Mouse (Mus musculus) heart, postnatal 25 days (tissue): ENCODE results near the gene Ifrd2. TPM values are rescaled to one million over a fixed set of nuclear protein-coding genes. Genes with fewer than 3 reads are reported as not detected.

ENCODE experiments used
- DNase-seq: peaks from one replicate; pipeline ENCODE4 v3.0.0; 2022; ENCODE audit warnings: low spot score
- intact Hi-C: fragments of 180-260 bp; cut with DNase I; formaldehyde crosslinking; loops from one replicate; pipeline ENCODE4 v1.15.1; 2025
- total RNA-seq, 2 experiments: library from RNA; stranded (reverse); gene quantifications; 2 replicates each; pipeline ENCODE4 v1.2.3; 2021

The Ifrd2 gene
- total RNA-seq, 2 experiments from 2014 or later, result 44.6 to 45.8 TPM

DNA sequence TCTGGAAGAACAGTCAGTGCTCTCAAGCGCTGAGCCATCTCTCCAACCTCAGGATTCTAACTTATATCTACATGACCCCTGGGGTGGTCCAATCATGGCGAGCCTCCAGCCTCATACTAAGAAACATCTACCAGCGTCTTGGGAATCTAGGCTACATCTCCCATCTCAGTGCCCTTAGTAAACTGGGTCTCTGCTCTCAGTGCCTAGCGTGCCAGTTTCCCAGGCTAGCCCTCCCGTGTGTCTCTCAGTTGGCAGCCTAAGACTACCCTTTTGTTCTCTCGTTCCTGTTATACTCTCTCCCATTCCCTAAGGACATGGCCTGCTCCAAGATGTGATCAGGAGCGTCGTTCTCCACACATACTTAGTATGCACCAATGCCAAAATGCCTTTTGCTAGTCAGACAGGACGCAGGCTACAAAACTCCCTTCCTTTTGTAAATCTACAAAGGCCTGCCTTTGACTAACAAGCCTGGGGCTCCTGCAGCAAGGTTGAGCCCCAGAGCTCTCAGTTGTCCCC, 43.9 kb downstream of the Ifrd2 start:
- no peak for DNase-seq
- intact Hi-C loops, result no loop called here

DNA sequence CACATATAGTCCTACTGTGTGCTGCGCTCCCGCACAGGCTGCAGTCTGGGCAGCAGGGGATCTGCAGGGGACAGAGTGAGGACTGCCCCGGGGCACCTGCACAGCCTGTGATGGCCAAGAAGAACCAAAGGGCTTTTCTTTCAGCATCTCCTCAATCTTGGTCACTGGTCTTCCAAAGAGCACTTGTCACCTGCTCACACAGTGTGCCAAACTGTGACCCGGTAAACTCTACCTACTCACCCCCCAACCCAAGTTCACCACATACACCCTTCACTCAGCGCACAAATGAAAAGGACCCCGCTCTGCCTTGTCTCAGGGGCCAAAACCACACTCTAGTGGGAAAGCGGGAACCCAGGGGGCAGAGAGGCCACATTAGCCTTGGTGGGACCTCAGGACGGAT, 44.4 kb downstream of the Ifrd2 start:
- intact Hi-C loops, result no loop called here
- DNase-seq, result no peak

DNA sequence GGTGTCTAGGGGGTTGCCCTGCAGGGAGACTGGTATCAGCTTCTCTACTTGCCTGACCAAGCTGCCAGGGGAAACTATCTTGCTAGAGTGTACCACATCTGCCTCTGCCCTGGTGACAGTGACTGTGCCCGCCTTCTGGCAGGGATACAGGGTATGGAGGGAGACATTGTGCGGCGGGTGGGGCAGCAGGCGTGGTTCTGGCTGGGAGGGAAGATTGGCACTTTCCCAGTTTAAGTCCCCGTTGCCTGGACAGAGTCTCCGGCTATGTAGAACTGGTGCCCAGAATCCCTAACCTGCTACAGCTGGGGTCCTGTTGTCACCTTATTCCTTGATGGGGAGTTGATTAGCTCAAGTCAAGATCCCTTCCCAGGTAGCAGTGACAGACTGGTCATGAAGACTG, 45.0 kb downstream of the Ifrd2 start:
- no peak for DNase-seq
- intact Hi-C loops, result no loop called here

DNA sequence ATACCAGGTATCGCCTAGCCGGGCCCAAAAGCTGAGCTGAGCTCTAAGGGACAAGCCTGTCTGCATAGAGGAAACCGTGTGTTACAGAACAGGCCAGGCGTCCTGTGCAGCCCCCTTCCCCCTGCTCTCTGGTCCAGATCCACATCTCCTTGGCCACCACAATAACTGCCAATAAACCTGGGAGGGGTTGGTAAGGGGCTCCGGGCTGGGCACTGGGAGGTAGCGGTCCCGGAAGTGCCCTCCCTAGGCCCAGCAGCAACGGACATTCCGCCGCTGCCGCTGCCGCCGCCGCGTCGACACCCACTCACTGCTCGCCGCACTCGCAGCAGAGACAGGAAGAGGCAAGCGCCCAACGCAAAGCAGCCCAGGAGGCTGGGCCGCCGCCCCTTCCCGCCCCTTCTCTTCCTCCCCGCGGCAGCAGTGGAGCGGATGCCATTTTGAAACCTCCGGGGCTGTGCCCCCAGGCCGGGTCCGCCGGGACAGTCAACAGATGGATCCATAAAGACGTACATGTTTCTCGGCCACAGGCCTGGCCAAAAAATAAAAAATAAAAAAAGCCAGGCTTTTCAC, 45.7 kb downstream of the Ifrd2 start:
- intact Hi-C loops, result no loop called here
- peak; percentile 83 for DNase-seq

DNA sequence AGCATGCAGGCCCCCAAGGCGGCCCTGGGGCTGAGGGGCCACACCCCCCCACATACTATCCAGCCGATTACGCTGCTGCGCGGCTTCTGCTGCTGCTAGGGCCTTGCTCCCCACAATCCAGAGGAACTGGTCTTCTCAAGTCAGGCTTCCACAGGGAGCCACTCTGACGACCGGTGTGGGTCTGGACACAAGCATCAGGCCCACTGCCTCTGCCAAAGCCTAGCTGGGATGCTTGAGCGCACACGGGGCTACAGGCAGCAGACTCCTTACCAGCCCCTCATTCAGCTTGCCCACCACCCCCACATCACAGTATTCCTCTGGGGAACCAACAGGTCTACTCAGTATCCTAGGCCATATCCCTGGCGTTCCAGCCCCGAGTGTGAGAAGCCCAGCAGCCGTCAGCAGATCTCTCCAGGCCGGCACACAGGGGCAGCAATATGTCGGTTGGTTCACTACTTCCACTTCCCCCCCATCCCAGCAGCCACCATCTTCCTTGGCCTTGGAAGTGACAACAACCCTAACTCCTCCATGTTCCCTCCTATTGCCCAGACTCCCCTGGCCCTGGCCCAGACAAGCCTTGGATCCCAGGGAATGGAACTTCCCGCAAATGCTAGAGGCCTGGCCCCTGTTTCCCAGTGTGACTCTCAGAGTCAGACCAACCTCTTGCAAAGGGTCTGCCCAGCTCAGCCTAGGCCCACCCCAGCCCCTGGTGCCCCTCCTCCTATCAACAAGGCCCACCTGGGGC, 46.4 kb downstream of the Ifrd2 start:
- intact Hi-C loops, result loop anchor here (2.0 kb wide), 1 partner anchor 13 kb away; no protein-coding TSS in a partner anchor

DNA sequence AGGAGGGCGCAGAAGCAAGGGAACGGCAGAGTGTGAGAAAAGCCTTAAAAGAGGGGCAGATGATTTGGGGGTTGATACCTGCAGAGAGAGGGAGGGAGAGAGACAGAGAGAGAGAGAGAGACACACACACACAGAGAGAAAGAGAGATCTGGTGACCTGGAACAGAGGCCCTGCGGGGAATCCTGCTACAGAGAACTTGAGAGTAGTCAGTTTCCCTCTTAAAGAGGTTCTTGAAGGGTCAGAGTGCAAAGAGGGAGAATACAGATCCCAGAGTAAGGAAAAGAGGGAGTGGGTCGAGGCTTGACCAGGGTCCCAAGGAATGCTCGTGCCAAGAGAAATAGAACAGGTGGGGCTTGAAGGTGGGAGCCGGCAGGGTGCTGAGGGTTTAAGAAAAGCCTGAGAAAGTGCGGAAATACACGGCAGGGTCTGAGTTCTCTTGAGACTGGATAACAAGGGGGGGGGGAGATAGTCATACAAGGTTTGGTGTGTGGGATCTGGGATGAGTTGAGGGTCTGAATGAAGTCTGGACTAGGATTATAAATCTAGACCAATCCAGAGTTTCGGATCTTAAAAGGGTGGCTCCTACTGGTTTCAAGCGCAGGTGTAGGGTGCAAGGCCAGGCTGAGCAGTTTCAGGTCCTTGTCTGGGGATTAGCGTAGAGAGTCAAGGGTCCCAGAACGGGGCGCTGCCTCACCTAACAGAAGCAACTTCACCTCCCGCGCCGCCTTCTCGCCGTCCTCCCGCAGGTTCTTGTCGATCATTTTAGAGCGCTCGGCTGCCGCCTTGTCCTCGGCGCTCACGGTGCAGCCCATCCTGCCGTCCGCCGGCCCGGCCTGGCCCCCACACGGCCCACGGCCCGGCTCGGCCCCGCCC, 47.2 kb downstream of the Ifrd2 start:
- DNase-seq, result no peak
- intact Hi-C loops, result loop anchor here (2.0 kb wide), 1 partner anchor 14 kb away; no protein-coding TSS in a partner anchor

More for the DNA sequence above, 46.4 kb downstream of the Ifrd2 start:
- DNase-seq, result no peak

DNA sequence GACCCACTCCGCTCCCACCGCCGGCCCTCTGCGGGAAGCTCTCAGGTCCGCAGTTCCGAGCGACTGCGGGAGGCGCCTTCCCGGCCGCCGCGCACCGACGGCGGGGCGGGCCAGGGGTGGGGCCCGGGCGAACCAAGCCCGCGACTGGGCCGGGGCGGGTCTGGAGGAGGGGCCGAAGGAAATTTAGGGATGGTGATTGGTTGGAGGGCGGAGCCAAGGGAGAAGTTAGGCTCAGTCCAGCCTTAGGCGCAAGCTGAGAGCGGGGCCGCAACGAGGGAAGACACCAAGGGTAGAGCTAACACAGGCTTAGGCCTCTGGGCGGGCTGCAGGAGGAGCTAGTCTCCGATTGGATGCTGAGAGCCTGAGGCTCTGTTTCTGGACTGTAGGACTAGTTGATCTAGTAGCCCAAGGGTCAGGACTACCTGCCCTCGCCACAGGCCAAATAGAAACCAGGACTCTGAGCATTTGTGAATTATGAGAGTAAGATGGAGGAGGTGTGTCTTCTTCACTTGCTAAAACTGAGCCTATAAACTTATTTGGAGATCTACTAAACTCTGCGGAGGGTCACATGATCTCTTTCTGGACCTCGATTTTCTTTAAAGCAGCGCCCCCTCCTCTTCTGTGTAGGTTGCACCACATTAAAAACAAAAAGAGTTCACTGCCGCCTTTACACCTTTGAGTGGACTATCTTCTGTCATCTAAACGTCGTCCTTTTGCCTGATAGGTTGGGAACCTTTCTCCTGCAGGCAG, 48.0 kb downstream of the Ifrd2 start, which contains the start of gene Gnai2:
Gnai2 (minus strand) TSS at position 89 of the 750 bp plus-strand sequence.
- intact Hi-C loops, result loop anchor here (2.0 kb wide), 1 partner anchor 15 kb away; no protein-coding TSS in a partner anchor
- peak; percentile 97 for DNase-seq

DNA sequence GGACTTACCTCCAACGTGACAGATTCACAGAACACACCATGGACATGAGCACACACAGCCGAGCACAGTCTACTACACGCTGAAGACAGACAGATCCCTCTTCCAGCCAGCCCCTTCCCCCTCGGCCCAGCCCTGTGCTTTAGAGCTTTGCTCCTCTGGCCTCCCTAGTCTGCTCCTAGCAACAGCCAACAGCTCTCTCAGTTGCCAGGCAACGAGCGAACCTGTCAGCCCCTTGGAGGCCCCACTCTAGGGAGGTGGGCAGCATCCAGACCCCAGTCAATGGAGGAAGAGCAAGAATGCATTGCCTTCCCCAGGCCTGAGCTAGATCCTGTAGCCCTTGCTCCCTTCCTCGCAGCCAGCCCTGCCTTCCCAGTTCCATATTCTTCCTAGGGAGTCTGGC, 49.6 kb downstream of the Ifrd2 start:
- intact Hi-C loops, result no loop called here
- no peak for DNase-seq

DNA sequence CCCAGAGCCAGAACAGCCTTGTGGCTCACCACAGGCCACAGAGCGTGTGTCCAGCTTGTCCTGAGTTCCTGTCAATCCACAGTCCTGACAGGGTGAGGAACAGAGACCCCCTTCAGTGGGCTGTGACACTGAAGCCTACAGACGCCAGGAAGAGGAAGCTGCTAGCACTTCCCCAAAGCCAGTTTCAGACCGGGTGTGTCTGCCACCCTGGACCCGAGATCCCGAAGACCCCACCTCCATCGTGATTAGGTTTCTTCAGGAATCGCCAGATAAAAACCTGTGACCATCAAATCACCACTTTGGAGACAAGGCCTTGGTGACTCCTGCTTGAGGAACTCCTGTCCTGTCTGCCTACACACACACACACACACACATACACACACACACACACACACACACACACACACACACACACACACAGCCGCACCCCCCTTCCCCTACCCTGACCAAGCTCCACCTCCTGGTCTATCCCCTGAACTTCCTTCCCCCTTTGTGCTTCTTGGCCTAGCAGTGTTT, 52.9 kb downstream of the Ifrd2 start:
- intact Hi-C loops, result no loop called here
- DNase-seq, result no peak

DNA sequence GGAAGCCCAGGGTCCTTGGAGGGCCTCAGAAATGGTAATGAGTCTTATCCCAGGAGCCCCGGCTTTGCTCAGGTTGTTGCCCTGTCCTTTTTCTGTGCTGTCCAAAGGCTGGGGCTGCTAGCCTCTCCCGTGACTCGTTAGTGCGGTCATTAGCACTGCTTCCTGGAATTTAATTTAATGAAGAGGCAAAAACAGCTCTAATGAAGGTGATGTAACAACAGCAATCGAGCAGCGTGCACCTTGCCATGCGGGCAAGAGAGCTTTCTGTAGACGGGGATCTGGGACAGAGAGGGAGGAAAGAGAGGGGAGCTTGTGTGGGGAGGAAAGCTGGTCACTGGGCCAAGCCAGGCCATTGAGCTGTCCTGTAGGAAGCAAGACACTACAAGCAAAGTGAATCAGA, 54.2 kb downstream of the Ifrd2 start:
- intact Hi-C loops, result no loop called here

More for the DNA sequence above, 54.2 kb downstream of the Ifrd2 start:
- DNase-seq, result no peak

Other genes starting within 250 kb of the Ifrd2 start
- gene Hemk1, start 249.3 kb upstream of the Ifrd2 start, total RNA-seq, result 10 to 100 TPM; 23.0 to 26.9 TPM
- 1 to 10 TPM; 4.8 to 5.9 TPM for gene 6430571L13Rik, start 247.0 kb upstream of the Ifrd2 start, total RNA-seq
- gene Cacna2d2, start 188.0 kb upstream of the Ifrd2 start, total RNA-seq, result 10 to 100 TPM; 12.3 to 13.4 TPM
- gene Tmem115, start 53.7 kb upstream of the Ifrd2 start, total RNA-seq, result 10 to 100 TPM; 20.6 to 21.4 TPM
- gene Cyb561d2, start 45.4 kb upstream of the Ifrd2 start, total RNA-seq, result 1 to 10 TPM; 3.1 to 3.5 TPM
- gene Nprl2, start 45.4 kb upstream of the Ifrd2 start, total RNA-seq, result 10 to 100 TPM; 17.3 to 18.9 TPM
- gene Zmynd10, start 40.3 kb upstream of the Ifrd2 start, total RNA-seq, result not detected
- 10 to 100 TPM; 12.1 to 16.7 TPM for gene Rassf1, start 36.1 kb upstream of the Ifrd2 start, total RNA-seq
- gene Tusc2, start 24.4 kb upstream of the Ifrd2 start, total RNA-seq, result 10 to 100 TPM; 28.6 to 30.4 TPM
- gene Hyal2, start 19.7 kb upstream of the Ifrd2 start, total RNA-seq, result 10 to 100 TPM; 35.4 to 36.2 TPM
- gene Hyal1, start 10.7 kb upstream of the Ifrd2 start, total RNA-seq, result 1 to 10 TPM; 5.3 TPM
- 10 to 100 TPM; 14.0 to 18.4 TPM for gene Naa80, start 8.8 kb upstream of the Ifrd2 start, total RNA-seq
- under 1 TPM; 0.45 to 0.62 TPM for gene Hyal3, start 6.8 kb upstream of the Ifrd2 start, total RNA-seq
- gene Sema3b, start 21.6 kb downstream of the Ifrd2 start, total RNA-seq, result 10 to 100 TPM; 15.0 to 17.8 TPM
- 100 to 1,000 TPM; 241 to 257 TPM for gene Gnai2, start 47.7 kb downstream of the Ifrd2 start, total RNA-seq
- gene Slc38a3, start 81.9 kb downstream of the Ifrd2 start, total RNA-seq, result 10 to 100 TPM; 62.0 to 69.7 TPM
- gene Gnat1, start 92.1 kb downstream of the Ifrd2 start, total RNA-seq, result not detected
- gene Sema3f, start 122.8 kb downstream of the Ifrd2 start, total RNA-seq, result 10 to 100 TPM; 15.1 to 15.8 TPM
- 10 to 100 TPM; 48.0 to 62.7 TPM for gene Rbm5, start 183.4 kb downstream of the Ifrd2 start, total RNA-seq